Comparison of ENCODE assay signal across 8 mouse cellular contexts in the genomic region with DNA sequence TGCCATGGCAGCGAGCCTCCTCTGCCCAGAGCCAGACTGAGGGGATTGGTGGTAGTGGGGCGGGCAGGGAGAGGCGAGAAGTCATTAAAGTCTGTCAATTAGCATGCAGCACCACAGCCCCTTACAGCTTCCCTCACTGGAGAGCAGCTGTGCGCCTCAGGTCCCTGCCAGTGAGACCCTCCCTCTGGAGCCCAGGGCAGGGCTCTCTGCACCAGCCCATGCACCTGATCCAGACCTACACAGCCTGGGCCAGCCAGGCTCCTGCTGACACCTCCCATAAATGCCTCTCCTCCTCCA.
DNase-seq lines count a peak whose midpoint lies in the region; ATAC-seq and TF ChIP-seq lines count a peak whose summit lies in the region.

No protein-coding gene starts in this region.

- peak; percentile 98 for DNase-seq in brain, embryonic 14.5 days (ENCODE audit: low read depth)
- DNase-seq in embryo, embryonic 11.5 days (ENCODE audit: low read depth, low spot score): peak; percentile 57
- DNase-seq in hindbrain, embryonic 14.5 days (ENCODE audit: low spot score): peak; percentile 86
- DNase-seq in mesoderm, embryonic 11.5 days (ENCODE audit: low read depth, low spot score): peak; percentile 82
- no peak for DNase-seq in lung, postnatal 0 days (ENCODE audit: low spot score)
- DNase-seq in thymus, postnatal 25 days: no peak

- peak; percentile 96 for ATAC-seq in hindbrain, embryonic 14.5 days (ENCODE audit: low FRiP score)
- ATAC-seq in erythroid progenitor cell, adult 5-6 weeks (replicated peaks; ENCODE audit: low FRiP score, poor library complexity, severe bottlenecking): no peak
- ATAC-seq in lung, postnatal 0 days: no peak
- ATAC-seq in inflammation-experienced regulatory T-cells, adult 6 months: no peak

- 4% methylated on average over 4 of the region's 4 CpGs for WGBS in hindbrain, embryonic 14.5 days
- WGBS in lung, postnatal 0 days: 19% methylated on average over 4 of the region's 4 CpGs

- TF ChIP-seq POLR2A in brain, embryonic 14.5 days (IDR thresholded peaks at IDR 0.05; ENCODE audit: borderline replicate concordance, extremely low read depth, insufficient read depth, insufficient read length, poor library complexity, severe bottlenecking): no peak

- no peak for TF ChIP-seq CTCF in brain, embryonic 14.5 days (IDR thresholded peaks at IDR 0.05; ENCODE audit: borderline replicate concordance, extremely low read depth, insufficient read depth, insufficient read length)
- TF ChIP-seq CTCF in lung, postnatal 0 days (IDR thresholded peaks at IDR 0.05): no peak

- no peak for TF ChIP-seq EP300 in lung, postnatal 0 days (IDR thresholded peaks at IDR 0.05)

- peak overlapping the region; percentile 13 for H3K4me2 ChIP-seq in hindbrain, embryonic 14.5 days (replicated peaks)
- no peak overlapping the region for H3K4me2 ChIP-seq in lung, postnatal 0 days (replicated peaks; ENCODE audit: low read depth, low read length)

- no peak overlapping the region for H3K4me3 ChIP-seq in hindbrain, embryonic 14.5 days (replicated peaks; ENCODE audit: low read length)
- no peak overlapping the region for H3K4me3 ChIP-seq in lung, postnatal 0 days (ENCODE audit: low read depth, low read length)

- peak overlapping the region; percentile 10; the same call in 1 of the 2 replicates for H3K9ac ChIP-seq in hindbrain, embryonic 14.5 days
- no peak overlapping the region for H3K9ac ChIP-seq in lung, postnatal 0 days (replicated peaks; ENCODE audit: low read depth)

- peaks cover 53% of the 10 kb centered on the region for H3K4me1 ChIP-seq in hindbrain, embryonic 14.5 days (replicated peaks; ENCODE audit: control insufficient read depth, insufficient read depth, low read length)
- H3K4me1 ChIP-seq in lung, postnatal 0 days (ENCODE audit: insufficient read depth, low read depth, low read length): no peaks in the 10 kb centered on the region

- H3K27me3 ChIP-seq in hindbrain, embryonic 14.5 days (ENCODE audit: control insufficient read depth, insufficient read depth, low read length): no peaks in the 10 kb centered on the region
- no peaks in the 10 kb centered on the region for H3K27me3 ChIP-seq in lung, postnatal 0 days (replicated peaks; ENCODE audit: insufficient read depth, low read length)

- no peaks in the 10 kb centered on the region for H3K36me3 ChIP-seq in hindbrain, embryonic 14.5 days (replicated peaks; ENCODE audit: control insufficient read depth, insufficient read depth)
- H3K36me3 ChIP-seq in lung, postnatal 0 days (ENCODE audit: insufficient read depth, low read length): no peaks in the 10 kb centered on the region

- peak overlapping the region; percentile 92 for H3K27ac ChIP-seq in hindbrain, embryonic 14.5 days
- no peak overlapping the region for H3K27ac ChIP-seq in lung, postnatal 0 days (ENCODE audit: low read length)

- H3K9me3 ChIP-seq in hindbrain, embryonic 14.5 days (ENCODE audit: control insufficient read depth, low read length): no peaks in the 10 kb centered on the region
- no peaks in the 10 kb centered on the region for H3K9me3 ChIP-seq in lung, postnatal 0 days (ENCODE audit: low read length)

Comparison
In these comparisons a context has a peak if more than half of its experiments do, and no peak if none do; other contexts are left out.
1. DNase-seq: peak in brain, embryonic 14.5 days (single experiment), embryo, embryonic 11.5 days (single experiment), hindbrain, embryonic 14.5 days (single experiment) and mesoderm, embryonic 11.5 days (single experiment); none in lung, postnatal 0 days (single experiment) and thymus, postnatal 25 days (single experiment).